Mouse (Mus musculus): ENCODE results near the gene Clec4d. TPM values are rescaled to one million over a fixed set of nuclear protein-coding genes. Genes with fewer than 3 reads are reported as not detected.

The Clec4d gene
- total RNA-seq, 2 experiments from 2014 or later, result not detected

DNA sequence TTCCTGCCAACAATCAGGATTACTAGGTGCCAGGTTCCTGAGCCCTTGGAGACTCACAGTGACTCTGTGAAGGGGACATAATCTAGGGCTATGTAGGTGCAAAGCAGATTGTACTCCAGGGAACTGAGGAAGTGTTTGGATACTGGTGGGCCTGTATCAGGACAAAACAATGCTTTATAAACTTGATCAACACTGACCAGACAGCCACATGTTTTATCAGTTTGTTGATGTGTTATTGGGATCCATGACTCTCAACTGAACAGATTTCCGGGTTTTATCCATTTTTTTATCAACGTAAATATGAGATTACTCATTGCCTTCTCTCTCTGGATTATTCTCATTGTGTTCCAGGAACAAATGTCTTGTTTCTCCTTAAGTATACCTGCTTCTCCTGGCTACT is 46.1 kb downstream of the Clec4d start, which contains the start of gene Vmn2r19:
Vmn2r19 (plus strand) TSS at position 301 of the 400 bp plus-strand sequence.
- DNase-seq (ENCODE audit: low spot score in 2 of 2), result no peak

Other genes with a start within 250 kb of the Clec4d start
- not detected for gene Clec4b1, start 212.1 kb upstream of the Clec4d start, total RNA-seq (2021)
- 1 to 10 TPM; 2.3 to 2.6 TPM for gene Clec4a2, start 155.7 kb upstream of the Clec4d start, total RNA-seq (2021)
- not detected for gene Clec4b2, start 89.2 kb upstream of the Clec4d start, total RNA-seq (2021)
- gene Clec4n, start 32.3 kb upstream of the Clec4d start, total RNA-seq (2021), result 1 to 10 TPM in 1 of 2 experiments, not detected in 1; 1.2 TPM
- not detected for gene Clec4e, start 27.8 kb downstream of the Clec4d start, total RNA-seq (2021)
- gene Vmn2r19, start 46.2 kb downstream of the Clec4d start, total RNA-seq (2021), result not detected
- not detected for gene Vmn2r20, start 156.0 kb downstream of the Clec4d start, total RNA-seq (2021)